Mouse (Mus musculus): ENCODE data around the gene Ghr. TPM values are rescaled to one million over a fixed set of nuclear protein-coding genes. Genes with fewer than 3 reads are reported as not detected.

Ghr gene
- 59.2 and 60.8 TPM in 2 replicates for polyA plus RNA-seq (2015; fragmentation: Nextera tagmentation; extraction: Ambion mirVana)

DNA sequence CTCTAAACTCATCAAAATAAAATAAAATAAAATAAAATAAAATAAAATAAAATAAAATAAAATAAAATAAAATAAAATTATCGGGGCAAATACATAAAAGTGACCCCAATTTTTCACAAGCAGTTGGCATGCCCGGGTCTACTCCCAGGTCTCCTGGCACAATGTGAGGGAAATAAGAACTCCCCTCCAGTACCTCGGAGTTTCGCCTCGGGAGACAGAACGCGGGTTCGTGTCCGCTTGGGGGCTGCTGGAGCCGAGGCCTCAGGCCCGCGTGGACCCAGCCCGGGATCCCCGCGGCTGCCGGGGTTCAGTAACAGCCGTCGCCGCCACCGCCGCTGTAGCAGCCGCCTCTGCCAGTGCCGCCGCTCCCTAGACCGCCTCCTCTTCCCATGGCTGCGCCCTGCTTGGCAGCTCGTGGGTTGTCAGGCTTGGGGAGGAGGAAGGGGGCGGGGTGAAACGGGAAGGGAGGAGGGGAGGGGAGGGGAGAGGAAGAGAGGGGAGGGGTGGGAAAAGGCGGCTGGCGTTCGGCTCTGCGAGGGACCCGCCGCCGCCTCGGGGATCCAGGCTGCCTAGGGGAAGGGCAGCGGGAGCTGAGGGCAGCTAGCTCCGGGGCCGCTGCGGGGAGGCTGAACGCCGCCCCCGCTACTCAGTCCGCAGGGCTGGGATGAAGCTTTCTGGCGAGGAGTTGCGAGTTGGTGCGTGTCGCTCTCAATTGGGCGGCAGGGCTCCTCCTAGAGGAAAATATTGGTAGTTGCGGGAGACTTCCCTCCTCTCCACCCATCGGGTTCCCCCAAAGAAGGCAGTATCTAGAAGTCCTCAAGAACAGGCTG lies at the start of gene Ghr:
Gene Ghr, minus strand, starts transcription at position 686 of the 830 bp plus-strand sequence.
- no peaks in the 10 kb centered on the region for H3K9me3 ChIP-seq (replicated peaks)
- H3K36me3 ChIP-seq: no peaks in the 10 kb centered on the region
- H3K4me2 ChIP-seq (replicated peaks): peak within 1 kb of the TSS; percentile 72
- ATAC-seq (ENCODE audit: insufficient number of reproducible peaks, low FRiP score, low TSS enrichment, low read depth): peak; percentile 91
- H3K4me3 ChIP-seq (replicated peaks): peak within 1 kb of the TSS; percentile 77
- peak within 1 kb of the TSS; percentile 71 for H3K9ac ChIP-seq
- H3K4me1 ChIP-seq: peaks cover 16% of the 10 kb centered on the region
- H3K27me3 ChIP-seq: no peaks in the 10 kb centered on the region
- H3K27ac ChIP-seq (replicated peaks): peak within 1 kb of the TSS; percentile 97
- WGBS: under 1% methylated on average over 51 of the region's 52 CpGs

DNA sequence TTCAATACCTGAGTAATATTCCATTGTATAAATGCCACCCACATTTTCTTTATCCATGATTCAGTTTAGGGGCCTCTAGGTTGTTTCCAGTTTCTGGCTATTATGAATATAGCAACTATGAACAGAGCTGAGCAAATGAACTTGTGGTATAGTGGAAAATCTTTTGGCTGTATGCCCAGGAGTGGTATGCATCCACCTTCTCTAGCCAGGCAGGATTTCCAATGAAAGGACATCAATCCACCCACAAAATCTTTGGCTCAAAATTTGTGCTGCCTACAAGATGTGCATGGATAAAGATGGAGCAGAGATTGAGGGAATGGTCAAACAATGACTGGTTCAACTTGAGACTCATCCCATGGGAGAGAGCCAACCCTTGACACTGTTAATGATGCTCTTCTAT lies 39.5 kb upstream of the Ghr start:
- Histone ChIP-seq H3K9me3 (replicated peaks) (no peaks in the 10 kb centered on the region), H3K4me2 (replicated peaks) (no peak overlapping the region), H3K4me1 (no peaks in the 10 kb centered on the region), H3K4me3 (replicated peaks) (no peak overlapping the region), H3K9ac (no peak overlapping the region), H3K27me3 (no peaks in the 10 kb centered on the region), H3K27ac (replicated peaks) (no peak overlapping the region), H3K36me3 (no peaks in the 10 kb centered on the region)
- no peak for ATAC-seq (ENCODE audit: insufficient number of reproducible peaks, low FRiP score, low TSS enrichment, low read depth)

DNA sequence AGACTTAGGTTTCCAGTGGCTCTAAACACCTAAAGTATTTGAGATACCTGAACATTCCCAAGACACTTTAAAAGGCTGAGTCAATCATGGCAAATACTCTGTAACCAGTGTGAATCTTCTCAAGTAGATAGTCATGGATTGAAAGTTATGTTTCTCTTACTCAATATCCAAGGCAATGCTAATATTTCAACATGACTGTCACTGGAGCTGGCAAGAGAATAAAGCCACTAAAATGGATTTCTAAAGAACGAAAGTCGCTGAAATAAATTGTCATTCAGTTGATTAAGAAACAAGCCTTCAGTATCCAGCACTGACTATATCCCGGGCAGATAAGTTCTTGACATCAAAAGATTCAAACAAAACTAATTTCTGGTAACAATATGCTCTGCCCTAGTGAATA lies 37.1 kb upstream of the Ghr start:
- no peak for ATAC-seq (ENCODE audit: insufficient number of reproducible peaks, low FRiP score, low TSS enrichment, low read depth)
- no peak overlapping the region for H3K4me2 ChIP-seq (replicated peaks)
- WGBS: 81% methylated on average over 3 of the region's 3 CpGs
- H3K27me3 ChIP-seq: no peaks in the 10 kb centered on the region
- no peaks in the 10 kb centered on the region for H3K36me3 ChIP-seq
- H3K9ac ChIP-seq: no peak overlapping the region
- H3K4me1 ChIP-seq: no peaks in the 10 kb centered on the region
- H3K9me3 ChIP-seq (replicated peaks): no peaks in the 10 kb centered on the region
- no peak overlapping the region for H3K27ac ChIP-seq (replicated peaks)
- H3K4me3 ChIP-seq (replicated peaks): no peak overlapping the region

DNA sequence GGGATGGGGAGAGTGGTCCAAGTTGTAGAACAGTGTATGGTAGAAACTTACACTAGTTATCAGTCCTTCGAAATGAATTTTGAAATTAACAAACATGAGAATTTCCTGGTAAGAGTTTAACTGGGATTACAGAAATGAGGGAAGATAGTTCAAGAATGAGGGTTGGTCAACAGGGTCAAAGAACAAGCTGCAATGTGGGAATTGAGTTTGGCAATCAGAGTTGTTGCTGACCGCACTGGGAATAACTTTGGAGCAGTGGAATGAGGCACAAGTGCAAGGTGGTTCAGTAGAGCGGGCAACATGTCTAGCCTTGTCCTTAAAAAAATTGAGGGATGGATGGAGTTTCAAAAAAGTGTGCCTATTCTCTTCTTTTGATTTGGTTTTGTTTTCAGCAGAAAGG lies 35.0 kb upstream of the Ghr start:
- no peaks in the 10 kb centered on the region for H3K9me3 ChIP-seq (replicated peaks)
- H3K36me3 ChIP-seq: no peaks in the 10 kb centered on the region
- no peak overlapping the region for H3K27ac ChIP-seq (replicated peaks)
- no peaks in the 10 kb centered on the region for H3K4me1 ChIP-seq
- H3K4me3 ChIP-seq (replicated peaks): no peak overlapping the region
- no peak overlapping the region for H3K4me2 ChIP-seq (replicated peaks)
- ATAC-seq (ENCODE audit: insufficient number of reproducible peaks, low FRiP score, low TSS enrichment, low read depth): no peak
- H3K9ac ChIP-seq: no peak overlapping the region
- no peaks in the 10 kb centered on the region for H3K27me3 ChIP-seq
- 85% methylated on average over 3 of the region's 3 CpGs for WGBS

DNA sequence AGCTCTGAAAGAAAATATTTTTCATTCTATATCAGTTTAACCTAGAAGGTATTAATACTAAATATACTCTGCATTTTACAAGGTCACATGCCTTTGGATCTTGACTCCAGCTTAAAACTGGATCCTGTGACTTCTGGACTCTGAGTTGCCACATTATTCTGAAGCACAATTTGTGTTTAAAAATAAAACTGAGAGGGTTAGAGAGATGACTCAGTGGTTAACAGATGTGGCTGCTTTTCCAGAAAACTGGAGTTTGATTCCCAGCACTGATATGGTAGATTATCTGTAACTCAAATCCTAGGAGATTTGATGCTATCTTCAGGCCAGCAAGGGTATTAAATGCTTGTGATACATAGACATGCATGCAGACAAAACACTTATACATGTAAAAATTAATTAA lies 28.7 kb upstream of the Ghr start:
- no peak overlapping the region for H3K27ac ChIP-seq (replicated peaks)
- no peaks in the 10 kb centered on the region for H3K4me1 ChIP-seq
- H3K4me3 ChIP-seq (replicated peaks): no peak overlapping the region
- no peak for ATAC-seq (ENCODE audit: insufficient number of reproducible peaks, low FRiP score, low TSS enrichment, low read depth)
- H3K27me3 ChIP-seq: no peaks in the 10 kb centered on the region
- H3K4me2 ChIP-seq (replicated peaks): no peak overlapping the region
- no peak overlapping the region for H3K9ac ChIP-seq
- H3K36me3 ChIP-seq: no peaks in the 10 kb centered on the region
- no peaks in the 10 kb centered on the region for H3K9me3 ChIP-seq (replicated peaks)

DNA sequence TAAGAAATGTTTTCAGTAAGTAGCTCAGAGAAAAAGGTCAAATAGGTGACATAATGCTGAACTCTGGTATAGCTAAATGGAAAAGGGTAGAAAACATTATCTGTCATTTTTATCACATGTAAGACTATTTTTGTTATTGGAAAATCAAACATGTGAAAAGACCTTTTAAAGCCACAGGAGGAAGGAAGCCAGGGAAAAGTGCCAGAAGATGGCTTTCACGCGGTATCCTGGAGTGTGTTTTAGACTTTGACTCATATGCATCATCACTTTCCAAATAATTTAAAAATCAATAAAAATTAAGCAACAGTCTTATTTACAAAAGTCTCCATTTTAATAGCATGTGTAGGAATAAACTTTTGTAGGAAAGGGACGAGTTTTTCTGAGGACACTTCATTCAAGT lies 24.7 kb upstream of the Ghr start:
- Histone ChIP-seq H3K4me2 (replicated peaks) (no peak overlapping the region), H3K27ac (replicated peaks) (no peak overlapping the region), H3K9me3 (replicated peaks) (no peaks in the 10 kb centered on the region), H3K9ac (no peak overlapping the region), H3K4me1 (no peaks in the 10 kb centered on the region), H3K27me3 (no peaks in the 10 kb centered on the region), H3K4me3 (replicated peaks) (no peak overlapping the region), H3K36me3 (no peaks in the 10 kb centered on the region)
- ATAC-seq (ENCODE audit: insufficient number of reproducible peaks, low FRiP score, low TSS enrichment, low read depth): no peak
- WGBS: 81% methylated on average over 3 of the region's 3 CpGs

DNA sequence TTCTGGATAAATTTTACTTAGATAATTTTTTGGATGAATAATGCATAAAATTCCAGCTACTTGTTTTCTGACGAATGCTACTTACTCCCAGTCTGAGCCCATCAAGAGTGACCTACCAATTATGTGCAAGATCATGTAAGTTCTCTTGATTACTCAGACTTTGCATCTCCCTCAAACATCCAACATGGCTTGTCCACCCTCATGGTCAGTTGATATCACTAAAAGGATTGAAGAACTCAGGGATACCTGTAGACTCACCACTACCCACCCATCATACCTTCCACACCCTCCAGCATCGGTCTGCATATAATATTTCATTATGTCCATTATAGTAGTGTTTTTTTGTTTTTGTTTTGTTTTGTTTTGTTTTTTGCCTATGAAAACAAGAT lies 18.8 kb upstream of the Ghr start:
- Histone ChIP-seq H3K4me1 (no peaks in the 10 kb centered on the region), H3K4me2 (replicated peaks) (no peak overlapping the region), H3K9me3 (replicated peaks) (no peaks in the 10 kb centered on the region), H3K27ac (replicated peaks) (no peak overlapping the region), H3K36me3 (no peaks in the 10 kb centered on the region), H3K4me3 (replicated peaks) (no peak overlapping the region), H3K27me3 (no peaks in the 10 kb centered on the region), H3K9ac (no peak overlapping the region)
- WGBS: 94% methylated on average over 2 of the region's 2 CpGs
- no peak for ATAC-seq (ENCODE audit: insufficient number of reproducible peaks, low FRiP score, low TSS enrichment, low read depth)

DNA sequence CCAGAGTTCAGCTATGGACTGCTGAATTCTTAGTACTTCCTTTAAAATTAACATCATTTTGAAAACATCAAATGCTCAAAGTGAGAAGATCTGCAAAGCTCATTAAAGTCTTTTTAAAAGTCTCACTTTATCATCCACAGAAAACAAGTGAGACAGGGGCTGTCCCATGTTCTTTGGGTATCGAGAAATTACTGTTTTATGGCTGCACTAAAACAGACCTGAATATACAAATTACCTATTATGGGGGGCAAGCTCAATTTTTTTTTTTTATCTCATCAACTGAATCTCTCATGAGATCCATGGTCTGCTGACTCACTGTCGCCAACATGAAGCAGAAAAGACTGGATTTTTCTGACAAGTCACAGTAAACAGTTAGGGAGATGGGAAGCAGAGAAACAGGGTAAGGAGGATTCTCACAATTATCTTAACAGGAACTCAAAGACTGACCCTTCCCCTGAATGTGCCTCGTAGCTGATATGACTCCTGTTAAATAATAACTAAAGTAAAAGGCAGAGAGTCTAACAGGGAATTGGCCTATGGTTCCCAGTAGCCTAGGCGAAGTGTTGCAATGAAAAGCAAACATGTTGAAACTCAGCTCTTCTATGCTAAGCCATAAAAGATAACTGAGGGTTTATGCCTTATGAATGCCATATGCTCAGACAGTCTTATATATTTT lies 18.3 kb upstream of the Ghr start:
- H3K9me3 ChIP-seq (replicated peaks): no peaks in the 10 kb centered on the region
- no peaks in the 10 kb centered on the region for H3K4me1 ChIP-seq
- no peak overlapping the region for H3K4me3 ChIP-seq (replicated peaks)
- H3K36me3 ChIP-seq: no peaks in the 10 kb centered on the region
- WGBS: 73% methylated on average over 4 of the region's 4 CpGs
- no peaks in the 10 kb centered on the region for H3K27me3 ChIP-seq
- no peak overlapping the region for H3K4me2 ChIP-seq (replicated peaks)
- ATAC-seq (ENCODE audit: insufficient number of reproducible peaks, low FRiP score, low TSS enrichment, low read depth): no peak
- H3K27ac ChIP-seq (replicated peaks): no peak overlapping the region
- H3K9ac ChIP-seq: no peak overlapping the region

DNA sequence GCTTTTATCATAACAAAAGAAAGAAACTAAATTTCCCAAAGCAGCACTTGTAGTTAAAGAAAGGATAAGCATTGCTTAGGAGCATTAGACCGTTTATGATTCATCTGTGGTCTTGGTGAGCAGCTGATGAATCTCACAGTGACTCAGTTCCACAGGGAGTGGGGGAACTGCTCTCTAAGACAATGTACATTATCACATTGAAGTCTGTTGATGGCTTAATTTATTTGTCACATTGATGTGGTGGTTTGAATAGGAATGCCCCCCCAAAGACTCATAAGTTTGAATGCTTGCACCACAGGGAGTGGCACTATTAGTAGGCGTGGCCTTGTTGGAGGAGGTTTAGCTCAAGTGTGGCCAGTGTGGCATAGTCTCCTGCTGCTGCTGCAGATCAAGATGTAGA lies 4.6 kb upstream of the Ghr start:
- no peak for ATAC-seq (ENCODE audit: insufficient number of reproducible peaks, low FRiP score, low TSS enrichment, low read depth)
- no peak overlapping the region for H3K4me3 ChIP-seq (replicated peaks)

DNA sequence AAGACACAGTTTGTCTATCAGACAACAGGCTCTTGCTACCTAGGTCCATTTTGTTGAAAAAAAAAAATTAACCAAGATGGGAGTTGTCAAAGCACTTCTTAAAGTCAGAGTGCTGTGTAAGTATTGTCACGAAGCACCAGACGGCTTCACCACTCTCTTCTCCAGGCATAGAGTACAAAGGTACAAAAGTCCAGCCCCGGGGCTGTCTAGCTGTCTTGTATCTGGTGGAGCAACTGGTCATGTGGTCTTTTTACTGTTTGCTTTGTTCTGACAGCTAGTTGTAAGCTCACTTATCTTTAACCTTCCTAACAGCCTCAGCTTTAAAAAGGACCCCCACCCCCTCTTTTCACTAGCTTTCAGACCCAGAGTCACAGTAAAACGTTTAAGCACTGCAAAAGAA lies 1.1 kb upstream of the Ghr start:
- WGBS: 49% methylated on average over 4 of the region's 4 CpGs
- Histone ChIP-seq H3K27ac (replicated peaks) (no peak overlapping the region), H3K36me3 (no peaks in the 10 kb centered on the region), H3K4me2 (replicated peaks) (no peak overlapping the region), H3K4me3 (replicated peaks) (no peak overlapping the region), H3K4me1 (peaks cover 16% of the 10 kb centered on the region), H3K9me3 (replicated peaks) (no peaks in the 10 kb centered on the region), H3K9ac (no peak overlapping the region), H3K27me3 (no peaks in the 10 kb centered on the region)
- ATAC-seq (ENCODE audit: insufficient number of reproducible peaks, low FRiP score, low TSS enrichment, low read depth): no peak

More for the DNA sequence above, 4.6 kb upstream of the Ghr start:
- 64% methylated on average over 2 of the region's 2 CpGs for WGBS
- Histone ChIP-seq H3K27ac (replicated peaks) (no peak overlapping the region), H3K36me3 (no peaks in the 10 kb centered on the region), H3K27me3 (no peaks in the 10 kb centered on the region), H3K9me3 (replicated peaks) (no peaks in the 10 kb centered on the region), H3K4me2 (replicated peaks) (no peak overlapping the region), H3K4me1 (peaks cover 4% of the 10 kb centered on the region; the same call in 1 of the 2 replicates), H3K9ac (no peak overlapping the region)

DNA sequence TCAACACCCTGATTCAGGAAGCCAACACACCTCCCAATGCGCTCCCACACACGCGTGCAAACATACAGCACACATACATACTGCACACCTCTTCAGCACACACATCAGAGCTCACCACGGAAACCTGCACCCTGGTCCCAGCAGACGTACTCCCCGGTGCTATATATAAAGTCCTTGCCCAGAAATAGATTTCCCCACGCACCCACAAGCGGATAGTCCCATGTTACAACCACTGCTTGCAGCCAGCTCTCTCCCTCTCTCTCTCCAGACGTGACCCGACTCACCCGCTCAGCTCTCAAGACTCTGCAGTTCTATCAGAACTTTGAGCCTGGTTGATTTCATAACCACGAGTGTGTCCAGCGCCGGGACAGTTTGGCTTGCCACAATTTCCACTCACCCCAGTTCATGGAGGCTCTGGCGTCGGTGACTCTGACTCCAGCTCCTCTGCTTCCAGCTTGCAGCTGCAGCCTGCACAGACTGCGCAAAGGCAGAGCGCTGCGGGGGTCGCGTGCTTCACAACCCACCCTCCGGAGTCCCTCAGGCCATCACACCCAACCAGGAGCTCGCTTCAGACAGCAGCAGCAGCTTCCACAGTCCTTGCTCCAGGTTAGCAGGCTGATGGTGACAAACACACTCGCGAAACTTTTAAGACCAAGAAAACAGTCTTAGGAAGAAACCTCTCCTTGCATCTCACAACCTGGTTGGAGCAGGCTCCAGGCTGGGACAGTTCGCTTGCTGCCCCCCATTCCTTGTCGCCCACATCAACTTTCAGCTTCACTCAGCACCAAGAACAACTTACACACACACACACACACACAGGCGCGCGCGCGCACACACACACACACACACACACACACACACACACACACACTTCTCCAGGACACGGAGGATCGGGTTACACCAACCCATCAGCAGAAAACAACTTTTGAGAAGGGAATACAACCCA lies 1.2 kb downstream of the Ghr start:
- H3K27ac ChIP-seq (replicated peaks): peak overlapping the region; percentile 87
- ATAC-seq (ENCODE audit: insufficient number of reproducible peaks, low FRiP score, low TSS enrichment, low read depth): peak; percentile 65
- no peaks in the 10 kb centered on the region for H3K36me3 ChIP-seq
- H3K4me3 ChIP-seq (replicated peaks): peak overlapping the region; percentile 77
- H3K9ac ChIP-seq: peak overlapping the region; percentile 58
- H3K4me1 ChIP-seq: peaks cover 16% of the 10 kb centered on the region
- peak overlapping the region; percentile 72 for H3K4me2 ChIP-seq (replicated peaks)
- H3K27me3 ChIP-seq: no peaks in the 10 kb centered on the region
- WGBS: 5% methylated on average over 34 of the region's 34 CpGs
- no peaks in the 10 kb centered on the region for H3K9me3 ChIP-seq (replicated peaks)

All from embryonic facial prominence, embryonic 15.5 days (tissue).